Mouse (Mus musculus) liver, postnatal 0 days (tissue): Measurements from ENCODE around the gene Slc8b1.

ENCODE experiments used
- CTCF ChIP-seq: sonication (generic); IDR thresholded peaks from 2 replicates; pipeline ENCODE4 v1.5.1; 2016; ENCODE audit warnings: antibody characterized with exemption, low read depth
- EP300 ChIP-seq: IDR thresholded peaks from 2 replicates; pipeline ENCODE4 v1.6.1; 2016; ENCODE audit warnings: antibody characterized with exemption, low read depth, mild to moderate bottlenecking

DNA sequence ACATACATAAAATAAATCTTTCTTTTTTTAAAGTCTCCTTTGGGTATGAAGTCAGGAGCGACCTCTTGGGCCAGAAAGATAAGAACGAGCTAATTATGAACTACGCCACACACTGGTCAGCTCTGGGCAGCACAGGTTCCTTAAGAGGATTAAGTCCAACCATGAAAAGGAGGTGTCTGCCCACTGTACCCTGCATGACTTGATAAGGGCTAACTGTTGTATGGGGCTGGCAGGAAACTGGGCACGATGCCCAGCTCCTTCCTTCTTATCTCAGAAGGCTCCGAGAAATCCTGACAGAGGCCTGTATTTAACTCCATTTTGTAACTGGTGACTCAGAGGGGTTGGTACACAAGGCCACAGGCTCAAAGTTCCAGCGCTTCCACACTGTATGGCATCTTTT, 45.1 kb upstream of the Slc8b1 start:
- peak; percentile 92 for TF ChIP-seq EP300
- peak; percentile 50 for TF ChIP-seq CTCF
